Mouse (Mus musculus) right cerebral cortex, adult 18-20 months (tissue): ENCODE data around the gene Hist1h3e.

ENCODE experiments used
- DNase-seq: peaks from one replicate; pipeline ENCODE4 v3.0.0; 2022; ENCODE audit warnings: mixed read lengths

Hist1h3e gene

GRCm38 (mm10) chr13:23536076-23536822, 25.9 kb downstream of the Hist1h3e start:
- DNase-seq, result no peak

DNA sequence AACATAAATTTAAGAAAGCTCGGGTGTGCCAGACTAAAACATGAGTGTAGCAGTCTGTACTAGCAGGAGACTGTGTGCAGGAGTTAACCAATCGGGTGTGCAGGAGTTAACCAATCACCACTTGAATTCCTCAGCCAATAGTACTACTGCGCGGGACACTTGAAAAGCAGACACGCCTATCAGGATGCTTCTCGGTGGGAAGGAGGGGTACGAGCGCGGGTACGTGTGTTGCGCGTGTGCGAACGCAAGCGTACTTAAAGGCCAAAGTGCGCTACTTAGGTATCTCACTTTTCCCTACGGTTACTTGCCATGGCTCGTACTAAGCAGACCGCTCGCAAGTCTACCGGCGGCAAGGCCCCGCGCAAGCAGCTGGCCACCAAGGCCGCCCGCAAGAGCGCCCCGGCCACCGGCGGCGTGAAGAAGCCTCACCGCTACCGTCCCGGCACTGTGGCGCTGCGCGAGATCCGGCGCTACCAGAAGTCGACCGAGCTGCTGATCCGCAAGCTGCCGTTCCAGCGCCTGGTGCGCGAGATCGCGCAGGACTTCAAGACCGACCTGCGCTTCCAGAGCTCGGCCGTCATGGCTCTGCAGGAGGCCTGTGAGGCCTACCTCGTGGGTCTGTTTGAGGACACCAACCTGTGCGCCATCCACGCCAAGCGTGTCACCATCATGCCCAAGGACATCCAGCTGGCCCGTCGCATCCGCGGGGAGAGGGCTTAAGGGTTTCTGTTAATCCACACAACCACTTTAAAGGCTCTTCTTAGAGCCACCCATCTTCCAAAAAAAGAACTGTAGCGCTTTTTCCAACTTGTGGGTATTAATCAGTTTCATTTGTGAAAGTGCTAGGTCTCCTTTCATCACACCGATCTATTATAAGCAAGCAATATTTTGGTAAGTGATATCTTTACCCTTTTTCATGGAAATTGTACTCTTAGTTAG, 26.8 kb downstream of the Hist1h3e start, which contains the start of gene Hist1h3g:
Gene Hist1h3g, plus strand, starts transcription at position 286 of the 939 bp plus-strand sequence.
- DNase-seq, result peak; percentile 93

- peak; percentile 37 for DNase-seq
These were observed 27.6 kb downstream of the Hist1h3e start for GRCm38 (mm10) chr13:23534368-23535131.

DNA sequence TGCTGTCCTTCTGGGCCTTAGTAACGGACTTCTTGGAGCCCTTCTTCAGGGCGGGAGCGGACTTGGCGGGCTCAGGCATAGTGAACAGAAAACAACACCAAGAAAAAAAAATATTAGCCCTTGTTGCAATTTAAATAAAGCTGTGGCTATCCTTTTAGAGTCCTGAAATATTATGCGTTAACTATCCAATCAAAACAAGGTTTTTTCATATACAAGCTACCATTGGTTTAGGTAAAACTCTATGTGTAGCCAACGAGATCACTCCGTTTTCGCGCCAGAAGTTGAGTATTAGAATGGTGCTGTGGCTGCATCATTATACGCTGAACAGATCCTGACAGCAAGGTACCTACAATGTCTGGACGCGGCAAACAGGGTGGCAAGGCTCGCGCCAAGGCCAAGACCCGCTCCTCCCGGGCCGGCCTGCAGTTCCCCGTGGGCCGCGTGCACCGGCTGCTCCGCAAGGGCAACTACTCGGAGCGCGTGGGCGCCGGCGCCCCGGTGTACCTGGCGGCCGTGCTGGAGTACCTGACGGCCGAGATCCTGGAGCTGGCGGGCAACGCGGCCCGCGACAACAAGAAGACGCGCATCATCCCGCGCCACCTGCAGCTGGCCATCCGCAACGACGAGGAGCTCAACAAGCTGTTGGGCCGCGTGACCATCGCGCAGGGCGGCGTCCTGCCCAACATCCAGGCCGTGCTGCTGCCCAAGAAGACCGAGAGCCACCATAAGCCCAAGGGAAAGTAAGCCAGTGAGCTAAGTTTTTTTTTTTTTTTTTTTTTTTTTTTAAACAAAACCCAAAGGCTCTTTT, 28.4 kb downstream of the Hist1h3e start, which contains the start of gene Hist1h2af:
Gene Hist1h2af, plus strand, starts transcription at position 347 of the 808 bp plus-strand sequence.
- DNase-seq, result peak; percentile 80

- no peak for DNase-seq
These were observed 29.7 kb downstream of the Hist1h3e start for GRCm38 (mm10) chr13:23532262-23533075.

- DNase-seq, result peak; percentile 97
These were observed 31.0 kb downstream of the Hist1h3e start, which contains the start of gene Hist1h4h for GRCm38 (mm10) chr13:23530901-23531875. Gene Hist1h4h (plus strand): TSS chr13:23531050.

GRCm38 (mm10) chr13:23530181-23530900, 31.8 kb downstream of the Hist1h3e start:
- peak; percentile 53 for DNase-seq

DNA sequence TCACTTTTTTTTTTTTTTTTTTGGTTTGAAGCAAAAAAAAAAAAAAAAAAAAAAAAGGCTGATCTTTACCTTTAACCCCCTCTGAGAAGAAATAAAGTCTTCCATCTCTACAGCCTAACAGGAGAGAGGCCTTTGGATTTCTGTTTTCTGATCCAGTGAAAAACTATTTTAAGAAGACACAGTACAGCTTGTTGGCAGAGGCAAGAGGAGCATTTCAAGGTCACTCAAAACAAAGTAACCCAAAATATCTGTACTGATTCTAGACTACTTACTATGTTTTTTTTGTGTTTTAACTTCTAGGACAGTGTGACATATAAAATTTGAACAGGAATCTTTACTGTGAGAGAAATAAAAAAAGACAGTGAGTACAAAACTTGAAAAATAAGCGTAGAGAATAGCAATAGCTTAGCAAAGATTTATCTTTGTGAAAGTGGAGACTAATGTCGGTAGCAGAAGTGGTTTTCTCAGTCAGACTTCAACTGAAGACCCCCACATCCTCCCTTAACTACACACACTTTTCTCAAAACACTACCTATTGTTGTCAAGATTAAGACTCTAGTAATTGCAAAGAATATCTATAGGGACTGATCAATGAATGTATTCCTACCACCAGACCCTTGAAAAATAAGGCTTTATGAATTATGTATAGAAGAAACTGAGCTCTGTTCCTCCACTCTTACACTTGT, 32.5 kb downstream of the Hist1h3e start:
- DNase-seq, result no peak

- DNase-seq, result no peak
These were observed 33.2 kb downstream of the Hist1h3e start for GRCm38 (mm10) chr13:23529005-23529404.

DNA sequence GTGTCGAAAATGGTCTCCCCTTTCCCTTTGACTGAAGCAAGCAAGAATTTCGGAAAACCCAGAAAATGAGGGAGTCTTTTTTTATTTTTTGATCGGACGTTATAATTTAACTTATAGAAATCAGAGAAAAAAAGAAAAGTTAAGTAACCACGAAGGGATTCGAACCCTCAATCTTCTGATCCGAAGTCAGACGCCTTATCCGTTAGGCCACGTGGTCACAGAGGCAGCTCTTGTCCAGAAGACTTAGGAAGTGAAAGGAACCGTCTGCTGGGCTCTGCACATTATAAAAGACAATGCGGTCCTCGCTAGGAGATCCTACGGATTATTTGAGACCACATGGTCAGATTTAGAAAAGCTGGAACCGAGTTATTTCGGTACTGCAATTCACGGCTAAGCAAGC, 35.9 kb downstream of the Hist1h3e start:
- DNase-seq, result peak; percentile 88

DNA sequence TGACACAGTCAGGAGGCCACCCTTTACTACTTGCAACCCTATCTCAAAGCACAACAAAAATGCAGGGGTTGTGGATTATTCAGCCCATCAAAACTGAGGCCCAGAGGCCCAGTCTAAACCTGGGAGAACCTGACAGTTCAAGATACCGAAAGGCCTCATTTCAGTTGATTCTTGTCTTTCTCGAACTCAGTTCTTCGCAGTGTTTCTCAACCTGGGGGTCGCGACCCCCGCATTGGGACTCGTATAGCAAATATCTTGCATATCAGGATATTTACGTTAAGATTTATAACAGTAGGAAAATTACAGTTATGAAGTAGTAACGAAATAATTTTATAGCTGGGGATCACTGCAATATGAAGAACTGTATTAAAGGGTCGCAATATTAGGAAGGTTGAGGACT, 36.3 kb downstream of the Hist1h3e start:
- DNase-seq, result no peak

GRCm38 (mm10) chr13:23524654-23525053, 37.5 kb downstream of the Hist1h3e start:
- peak; percentile 60 for DNase-seq

DNA sequence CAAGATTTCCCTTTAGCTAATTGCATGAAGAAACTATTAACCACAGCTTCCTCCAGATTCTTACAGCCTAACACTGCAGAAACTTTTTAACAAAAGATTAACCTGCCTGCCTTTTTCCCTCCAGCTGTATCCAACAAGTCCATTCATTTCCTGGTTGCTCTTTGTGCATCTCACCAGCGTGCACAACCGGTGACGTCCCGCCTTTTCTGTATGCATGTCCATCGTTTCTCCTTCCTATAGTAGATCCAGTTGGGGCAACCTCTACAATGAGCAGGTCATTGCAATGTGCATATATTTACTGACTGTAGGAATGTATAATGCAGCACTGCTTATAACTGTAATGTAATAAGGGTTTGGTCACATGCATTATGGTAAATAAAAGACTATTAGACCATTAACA, 38.2 kb downstream of the Hist1h3e start:
- DNase-seq, result no peak

GRCm38 (mm10) chr13:23521703-23522102, 40.5 kb downstream of the Hist1h3e start:
- DNase-seq, result peak; percentile 84

GRCm38 (mm10) chr13:23519416-23519815, 42.8 kb downstream of the Hist1h3e start:
- peak; percentile 81 for DNase-seq

- peak; percentile 85 for DNase-seq
These were observed 43.3 kb downstream of the Hist1h3e start for GRCm38 (mm10) chr13:23518885-23519284.

- no peak for DNase-seq
These were observed 43.9 kb downstream of the Hist1h3e start for GRCm38 (mm10) chr13:23518295-23518603.

DNA sequence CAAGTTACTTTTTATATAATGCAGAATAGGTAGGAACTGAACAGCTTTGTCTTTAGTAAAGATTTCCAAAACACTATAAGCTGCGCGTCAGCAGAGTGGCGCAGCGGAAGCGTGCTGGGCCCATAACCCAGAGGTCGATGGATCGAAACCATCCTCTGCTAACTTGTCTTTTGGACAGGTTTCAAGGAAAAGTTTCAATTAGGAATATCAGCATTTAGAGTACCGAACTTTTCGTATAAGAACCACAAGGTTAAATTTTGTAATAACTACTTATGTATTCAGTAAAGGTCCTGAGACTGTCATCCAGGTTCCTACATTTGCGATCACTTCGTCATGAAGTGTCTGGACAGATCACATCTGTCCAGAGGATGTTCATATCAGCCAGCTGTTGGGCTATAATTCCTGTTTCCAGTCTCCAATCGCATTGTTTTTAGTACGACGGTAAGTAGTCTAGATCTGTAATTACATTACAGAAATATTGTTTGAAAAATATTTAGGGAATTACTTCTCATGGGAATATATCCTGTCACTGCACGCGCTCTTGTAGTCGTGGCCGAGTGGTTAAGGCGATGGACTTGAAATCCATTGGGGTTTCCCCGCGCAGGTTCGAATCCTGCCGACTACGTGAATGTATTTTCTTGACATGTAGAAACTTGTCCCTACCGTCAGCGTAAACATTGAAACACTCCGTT, 44.4 kb downstream of the Hist1h3e start:
- peak; percentile 91 for DNase-seq
